Mouse (Mus musculus) lung, embryonic 14.5 days (tissue): Measurements from ENCODE around the gene Btnl10. TPM values are rescaled to one million over a fixed set of nuclear protein-coding genes. Genes with fewer than 3 reads are reported as not detected.

ENCODE experiments used
- ATAC-seq: fragments of 200-750 bp; cut with Nextera tagmentation; 2 replicates; pipeline ENCODE4 v1.8.0; 2017; ENCODE audit warnings: mild to moderate bottlenecking, moderate TSS enrichment, moderate library complexity; ENCODE audit not compliant: insufficient read depth
- DNase-seq: peaks from one replicate; pipeline ENCODE4 v3.0.0-alpha.2; 2015
- H3K27ac ChIP-seq: fragments of 300-500 bp; sonication (generic); 2 replicates; pipeline ENCODE4 v1.5.1; 2014; ENCODE audit warnings: low read depth, mild to moderate bottlenecking, moderate library complexity
- H3K27me3 ChIP-seq: fragments of 300-500 bp; sonication (generic); 2 replicates; pipeline ENCODE4 v1.6.1; 2014; ENCODE audit warnings: low read length, control low read depth; ENCODE audit not compliant: insufficient read depth
- H3K36me3 ChIP-seq: fragments of 300-500 bp; sonication (generic); 2 replicates; pipeline ENCODE4 v1.6.1; 2014; ENCODE audit warnings: control low read depth; ENCODE audit not compliant: insufficient read depth
- H3K4me1 ChIP-seq: fragments of 300-500 bp; sonication (generic); 2 replicates; pipeline ENCODE4 v1.6.1; 2014; ENCODE audit warnings: antibody characterized with exemption, control low read depth; ENCODE audit not compliant: insufficient read depth
- H3K4me2 ChIP-seq: fragments of 300-500 bp; sonication (generic); 2 replicates; pipeline ENCODE4 v1.6.1; 2014; ENCODE audit warnings: mild to moderate bottlenecking
- H3K4me3 ChIP-seq: fragments of 300-500 bp; sonication (generic); 2 replicates; pipeline ENCODE4 v1.5.1; 2014; ENCODE audit warnings: low read depth, low read length
- H3K9ac ChIP-seq: fragments of 300-500 bp; sonication (generic); 2 replicates; pipeline ENCODE4 v1.6.1; 2014
- H3K9me3 ChIP-seq: fragments of 300-500 bp; sonication (generic); 2 replicates; pipeline ENCODE4 v1.6.1; 2016; ENCODE audit warnings: low read depth, low read length, control low read depth
- CTCF ChIP-seq: IDR thresholded peaks from 2 replicates; pipeline ENCODE4 v1.5.1; 2016; ENCODE audit warnings: antibody characterized with exemption, low read depth
- WGBS: fragments of 180-500 bp; shearing (Covaris S2); extraction: QIAGEN DNeasy Blood & Tissue Kit; methylation state at CpG from one replicate; pipeline ENCODE4 v1.1.7; 2014; 5-methylcytosine and 5-hydroxymethylcytosine counted together
- polyA plus RNA-seq: library from polyadenylated mRNA; unstranded; fragments of >200 nt; fragmentation: Nextera tagmentation; extraction: Ambion mirVana; gene quantifications from 2 replicates; pipeline ENCODE4 v1.2.1, GENCODE M21; 2014

Gene Btnl10
- polyA plus RNA-seq, 1 experiment from 2014 or later = not detected

- DNase-seq (peak; percentile 91), ATAC-seq (peak; percentile 84)
- Histone ChIP-seq H3K4me3 (peak overlapping the region; percentile 45), H3K27ac (no peak overlapping the region), H3K9ac (peak overlapping the region; percentile 41), H3K36me3 (peaks cover 8% of the 10 kb centered on the region; the same call in 1 of the 2 replicates), H3K27me3 (peaks cover 24% of the 10 kb centered on the region), H3K9me3 (peaks cover 5% of the 10 kb centered on the region; the same call in 1 of the 2 replicates), H3K4me2 (peak overlapping the region; percentile 82), H3K4me1 (peaks cover 5% of the 10 kb centered on the region; the same call in 1 of the 2 replicates)
- WGBS = 5% methylated on average over 40 of the region's 40 CpGs
- TF ChIP-seq CTCF = peak; percentile 52
These were observed 42.3 kb downstream of the Btnl10 start for GRCm38 (mm10) chr11:58959921-58960465.

GRCm38 (mm10) chr11:58961364-58962177 is 43.9 kb downstream of the Btnl10 start:
- Histone ChIP-seq H3K4me1 (peaks cover under 1% of the 10 kb centered on the region; the same call in 1 of the 2 replicates), H3K4me3 (no peak overlapping the region), H3K9me3 (peaks cover 5% of the 10 kb centered on the region; the same call in 1 of the 2 replicates), H3K36me3 (peaks cover 8% of the 10 kb centered on the region; the same call in 1 of the 2 replicates), H3K4me2 (no peak overlapping the region), H3K27me3 (peaks cover 24% of the 10 kb centered on the region), H3K9ac (no peak overlapping the region), H3K27ac (no peak overlapping the region)
- WGBS = 53% methylated on average over 50 of the region's 50 CpGs
- TF ChIP-seq CTCF = peak; percentile 1; the same call in 1 of the 2 replicates
- no peak for ATAC-seq
- DNase-seq = no peak

DNA sequence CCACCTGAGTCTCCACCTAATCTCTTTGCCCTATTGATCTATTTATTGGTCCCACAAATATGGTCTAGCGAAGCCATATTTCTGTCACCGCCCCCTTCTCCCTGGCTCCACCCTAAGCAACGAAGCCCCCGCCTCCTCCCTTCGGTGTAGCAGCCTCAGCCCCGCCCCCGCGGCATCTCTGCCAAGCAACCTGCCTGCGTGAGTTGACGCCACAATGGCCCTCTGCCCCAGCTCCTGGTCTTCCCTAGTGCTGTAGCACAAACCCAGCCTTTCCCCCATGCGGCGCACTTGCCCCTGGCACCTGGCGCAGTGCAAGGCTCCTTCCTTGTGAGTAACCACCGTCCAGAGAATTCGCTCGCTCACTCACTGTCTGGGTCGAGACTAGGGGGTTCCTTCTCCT is 45.8 kb downstream of the Btnl10 start:
- H3K4me3 ChIP-seq = no peak overlapping the region
- no peaks in the 10 kb centered on the region for H3K36me3 ChIP-seq
- 37% methylated on average over 17 of the region's 17 CpGs for WGBS
- H3K27me3 ChIP-seq = peaks cover 24% of the 10 kb centered on the region
- H3K4me2 ChIP-seq = no peak overlapping the region
- H3K4me1 ChIP-seq = no peaks in the 10 kb centered on the region; the same call in 1 of the 2 replicates
- no peak overlapping the region for H3K27ac ChIP-seq
- peaks cover 5% of the 10 kb centered on the region; the same call in 1 of the 2 replicates for H3K9me3 ChIP-seq
- DNase-seq (no peak), ATAC-seq (no peak)
- H3K9ac ChIP-seq = no peak overlapping the region
- TF ChIP-seq CTCF = no peak

DNA sequence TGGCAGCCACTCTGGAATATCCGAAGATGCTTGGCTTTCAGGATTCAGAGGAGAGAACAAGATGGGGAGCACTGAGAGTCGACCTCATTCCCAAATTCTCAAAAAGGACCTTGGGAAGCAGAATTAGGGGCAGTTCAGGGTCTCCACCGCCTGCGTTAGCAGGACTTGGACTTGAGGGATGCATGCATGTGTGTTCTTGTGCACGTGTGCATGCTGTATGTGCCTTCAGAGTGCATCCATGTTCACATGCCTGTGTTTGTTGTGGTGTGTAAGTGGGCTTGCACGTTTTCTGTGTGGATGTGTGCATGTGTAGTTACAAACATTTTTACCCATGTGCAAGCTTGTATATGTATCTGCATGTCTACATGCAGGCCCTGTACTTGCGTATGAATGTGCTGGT is 46.5 kb downstream of the Btnl10 start:
- Histone ChIP-seq H3K36me3 (no peaks in the 10 kb centered on the region), H3K4me3 (no peak overlapping the region)
- WGBS = 81% methylated on average over 7 of the region's 7 CpGs

GRCm38 (mm10) chr11:58965001-58965760 is 47.5 kb downstream of the Btnl10 start:
- no peak overlapping the region for H3K27ac ChIP-seq

More for the DNA sequence above, 46.5 kb downstream of the Btnl10 start:
- H3K9ac ChIP-seq = no peak overlapping the region
- peaks cover 5% of the 10 kb centered on the region; the same call in 1 of the 2 replicates for H3K9me3 ChIP-seq
- no peak for ATAC-seq
- no peak overlapping the region for H3K4me2 ChIP-seq
- no peak overlapping the region for H3K27ac ChIP-seq
- H3K4me1 ChIP-seq = no peaks in the 10 kb centered on the region; the same call in 1 of the 2 replicates
- no peak for TF ChIP-seq CTCF
- DNase-seq = no peak
- peaks cover 24% of the 10 kb centered on the region for H3K27me3 ChIP-seq

DNA sequence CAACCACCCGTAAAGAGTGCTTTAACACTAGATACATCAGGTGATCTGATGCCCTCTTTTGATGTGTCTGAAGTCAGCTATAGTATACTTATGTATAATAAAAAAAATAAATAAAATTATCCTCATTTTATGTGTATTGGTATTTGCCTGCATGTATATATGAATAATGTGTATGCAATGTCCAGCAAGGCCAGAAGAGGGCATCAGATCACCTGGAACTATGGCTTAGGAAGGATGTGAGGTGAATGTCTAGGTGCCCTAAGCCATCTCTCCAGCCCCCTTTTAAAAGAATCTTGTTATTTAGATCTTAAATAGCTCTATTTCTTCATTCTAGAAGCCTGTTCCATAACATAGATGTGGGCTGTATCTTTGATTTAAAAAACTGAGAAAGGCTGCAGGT is 49.6 kb downstream of the Btnl10 start:
- 91% methylated on average over 1 of the region's 1 CpGs for WGBS
- no peak for ATAC-seq
- DNase-seq = peak; percentile 45

More at GRCm38 (mm10) chr11:58965001-58965760, 47.5 kb downstream of the Btnl10 start:
- H3K4me2 ChIP-seq = no peak overlapping the region
- DNase-seq (no peak), ATAC-seq (no peak)
- no peak for TF ChIP-seq CTCF
- H3K36me3 ChIP-seq = 0 out of 2 replicates have a peak, but pooled peaks cover under 1% of the 10 kb centered on the region
- WGBS = 39% methylated on average over 12 of the region's 12 CpGs
- no peak overlapping the region for H3K4me3 ChIP-seq
- no peaks in the 10 kb centered on the region for H3K4me1 ChIP-seq
- peaks cover 5% of the 10 kb centered on the region; the same call in 1 of the 2 replicates for H3K9me3 ChIP-seq
- no peak overlapping the region for H3K9ac ChIP-seq
- peaks cover 24% of the 10 kb centered on the region for H3K27me3 ChIP-seq

More for the DNA sequence above, 49.6 kb downstream of the Btnl10 start:
- Histone ChIP-seq H3K27me3 (peaks cover 10% of the 10 kb centered on the region), H3K4me2 (no peak overlapping the region), H3K4me3 (no peak overlapping the region), H3K36me3 (peaks cover 10% of the 10 kb centered on the region; the same call in 1 of the 2 replicates), H3K9ac (no peak overlapping the region), H3K9me3 (no peaks in the 10 kb centered on the region), H3K4me1 (no peaks in the 10 kb centered on the region), H3K27ac (no peak overlapping the region)
- peak; percentile 47 for TF ChIP-seq CTCF
